Mouse (Mus musculus): Measurements from ENCODE around the gene Gprc5a. TPM values are rescaled to one million over a fixed set of nuclear protein-coding genes. Genes with fewer than 3 reads are reported as not detected.

Gene Gprc5a
- polyA plus RNA-seq, 1 experiment: 73.7 TPM

DNA sequence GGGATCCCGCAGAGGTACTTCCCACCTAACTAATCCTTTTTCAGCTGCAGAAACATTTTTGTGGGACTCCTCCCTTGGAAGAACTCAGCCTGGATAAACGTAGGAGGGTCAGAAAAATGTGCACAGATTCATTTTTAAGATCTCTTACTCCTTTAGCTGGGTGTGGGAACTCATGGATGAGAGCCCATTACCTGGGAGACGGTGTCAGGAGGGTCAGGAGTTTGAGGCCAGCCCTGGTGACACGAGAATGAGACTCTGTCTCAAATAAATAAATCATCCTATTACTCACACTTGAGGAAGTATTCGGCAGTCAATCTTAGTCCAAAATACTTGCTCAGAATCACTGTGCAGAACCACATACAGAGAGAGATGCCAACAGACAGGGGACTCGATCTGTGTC is 4.4 kb downstream of the Gprc5a start:
- WGBS: 65% methylated on average over 6 of the region's 6 CpGs
- H3K36me3 ChIP-seq (ENCODE audit: control insufficient read depth, insufficient read depth, low read length): no peaks in the 10 kb centered on the region
- H3K4me3 ChIP-seq (ENCODE audit: low read depth, low read length): no peak overlapping the region
- peaks cover 4% of the 10 kb centered on the region; the same call in 1 of the 2 replicates for H3K4me1 ChIP-seq (ENCODE audit: control insufficient read depth, insufficient read depth, insufficient read length, low read length)
- TF ChIP-seq CTCF (IDR thresholded peaks at IDR 0.05; ENCODE audit: extremely low read depth, insufficient read length, insufficient replicate concordance, low read depth, low read length): no peak
- no peak for TF ChIP-seq POLR2A (IDR thresholded peaks at IDR 0.05; ENCODE audit: low read depth, low read length)
- no peak overlapping the region for H3K27ac ChIP-seq (ENCODE audit: insufficient read depth, low read depth, low read length)
- H3K27me3 ChIP-seq (ENCODE audit: control insufficient read depth, insufficient read depth, low read length): no peaks in the 10 kb centered on the region

DNA sequence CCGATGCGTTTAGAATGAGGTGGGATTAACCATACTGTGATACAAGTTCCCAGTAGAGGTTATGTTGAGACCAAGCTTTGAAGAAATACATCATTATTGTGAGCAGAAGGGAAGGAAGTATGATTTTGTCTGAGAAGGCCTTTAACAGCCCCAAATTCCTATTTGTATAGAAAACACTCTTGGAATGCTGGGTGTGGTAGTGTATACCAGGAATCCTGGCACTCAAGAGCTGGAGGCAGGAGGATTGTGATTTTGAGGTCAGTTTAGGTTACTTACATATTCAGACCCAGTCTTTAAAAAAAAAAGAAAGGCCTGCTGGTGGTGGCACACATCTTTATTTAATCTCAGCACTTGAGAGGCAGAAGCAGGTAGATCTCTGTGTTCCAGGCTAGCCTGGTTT is 4.9 kb downstream of the Gprc5a start:
- no peak for TF ChIP-seq POLR2A (IDR thresholded peaks at IDR 0.05; ENCODE audit: low read depth, low read length)
- no peak for TF ChIP-seq CTCF (IDR thresholded peaks at IDR 0.05; ENCODE audit: extremely low read depth, insufficient read length, insufficient replicate concordance, low read depth, low read length)
- H3K27ac ChIP-seq (ENCODE audit: insufficient read depth, low read depth, low read length): no peak overlapping the region
- no peaks in the 10 kb centered on the region for H3K36me3 ChIP-seq (ENCODE audit: control insufficient read depth, insufficient read depth, low read length)
- peaks cover 2% of the 10 kb centered on the region; the same call in 1 of the 2 replicates for H3K4me1 ChIP-seq (ENCODE audit: control insufficient read depth, insufficient read depth, insufficient read length, low read length)
- no peak overlapping the region for H3K4me3 ChIP-seq (ENCODE audit: low read depth, low read length)
- H3K27me3 ChIP-seq (ENCODE audit: control insufficient read depth, insufficient read depth, low read length): no peaks in the 10 kb centered on the region
- 85% methylated on average over 2 of the region's 2 CpGs for WGBS

DNA sequence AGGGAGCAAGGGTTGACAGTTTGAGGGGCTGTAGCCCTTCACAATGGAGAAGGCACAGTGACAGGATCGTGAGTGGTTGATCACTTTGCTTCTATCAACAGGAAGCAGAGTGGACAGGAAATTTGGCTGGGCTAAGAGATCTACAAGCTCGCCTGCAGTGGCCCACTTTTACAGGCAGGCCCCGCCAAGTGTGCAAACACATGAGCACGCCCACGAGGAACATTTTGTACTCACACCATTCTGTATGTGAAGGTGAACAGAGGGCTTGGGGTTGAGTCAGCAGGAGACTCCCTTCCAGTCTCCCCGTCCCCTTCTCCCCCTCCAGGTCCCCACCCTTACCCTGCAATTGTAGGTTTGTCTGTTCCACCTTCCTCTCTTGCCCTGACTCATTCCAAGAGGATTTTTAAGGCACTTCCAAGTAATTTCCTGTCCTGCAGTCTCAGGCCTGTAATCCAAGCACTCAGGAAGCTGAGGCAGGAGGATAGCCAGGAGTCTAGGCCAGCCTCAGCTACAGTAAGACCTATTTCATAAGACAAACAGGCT is 9.0 kb downstream of the Gprc5a start:
- Histone ChIP-seq H3K27me3 (ENCODE audit: control insufficient read depth, insufficient read depth, low read length) (no peaks in the 10 kb centered on the region), H3K27ac (ENCODE audit: insufficient read depth, low read depth, low read length) (no peak overlapping the region), H3K4me3 (ENCODE audit: low read depth, low read length) (no peak overlapping the region), H3K36me3 (ENCODE audit: control insufficient read depth, insufficient read depth, low read length) (no peaks in the 10 kb centered on the region), H3K4me1 (ENCODE audit: control insufficient read depth, insufficient read depth, insufficient read length, low read length) (peaks cover 4% of the 10 kb centered on the region; the same call in 1 of the 2 replicates)
- WGBS: 40% methylated on average over 6 of the region's 6 CpGs
- TF ChIP-seq CTCF (IDR thresholded peaks at IDR 0.05; ENCODE audit: extremely low read depth, insufficient read length, insufficient replicate concordance, low read depth, low read length) (no peak), POLR2A (IDR thresholded peaks at IDR 0.05; ENCODE audit: low read depth, low read length) (no peak)

DNA sequence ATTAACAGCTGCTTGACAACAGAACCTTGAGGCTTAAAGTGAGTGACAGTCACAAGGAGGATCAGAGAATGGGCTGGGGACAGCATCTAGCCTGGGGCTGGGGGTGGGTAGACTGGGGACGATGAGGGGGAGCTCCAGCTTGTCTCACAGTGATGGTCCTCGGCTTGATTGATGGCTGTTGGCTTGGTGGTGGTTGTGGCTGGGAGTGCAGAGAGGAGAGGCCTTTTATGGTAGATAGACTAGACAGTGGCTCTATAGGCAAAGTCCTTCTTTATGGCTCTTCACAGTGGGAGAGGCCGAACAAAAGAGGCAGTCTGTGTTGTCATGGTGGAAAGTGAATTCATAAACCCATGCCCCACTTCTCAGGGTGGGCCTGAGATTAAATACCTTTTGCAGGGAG is 10.8 kb downstream of the Gprc5a start:
- 54% methylated on average over 3 of the region's 3 CpGs for whole genome bisulfite sequencing
- H3K27ac ChIP-seq (ENCODE audit: insufficient read depth, low read depth, low read length): no peak overlapping the region
- no peak overlapping the region for H3K4me3 ChIP-seq (ENCODE audit: low read depth, low read length)
- no peaks in the 10 kb centered on the region for H3K36me3 ChIP-seq (ENCODE audit: control insufficient read depth, insufficient read depth, low read length)
- H3K4me1 ChIP-seq (ENCODE audit: control insufficient read depth, insufficient read depth, insufficient read length, low read length): peaks cover 4% of the 10 kb centered on the region; the same call in 1 of the 2 replicates
- no peaks in the 10 kb centered on the region for H3K27me3 ChIP-seq (ENCODE audit: control insufficient read depth, insufficient read depth, low read length)
- TF ChIP-seq POLR2A (IDR thresholded peaks at IDR 0.05; ENCODE audit: low read depth, low read length) (no peak), CTCF (IDR thresholded peaks at IDR 0.05; ENCODE audit: extremely low read depth, insufficient read length, insufficient replicate concordance, low read depth, low read length) (no peak)

DNA sequence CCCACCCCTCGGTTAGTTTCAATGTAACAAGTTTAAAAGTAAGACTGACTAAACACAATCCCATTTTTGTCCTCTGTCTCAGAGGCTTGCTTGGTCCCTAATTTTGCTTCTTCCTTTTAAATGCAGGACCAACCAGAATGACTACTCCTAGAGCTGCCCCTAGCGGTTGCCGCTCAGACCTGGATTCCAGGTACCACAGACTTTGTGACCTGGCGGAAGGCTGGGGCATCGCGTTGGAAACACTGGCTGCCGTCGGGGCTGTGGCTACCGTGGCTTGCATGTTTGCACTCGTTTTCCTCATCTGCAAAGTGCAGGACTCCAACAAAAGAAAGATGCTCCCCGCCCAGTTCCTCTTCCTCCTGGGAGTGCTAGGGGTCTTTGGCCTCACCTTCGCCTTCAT is 13.0 kb downstream of the Gprc5a start:
- peaks cover 4% of the 10 kb centered on the region; the same call in 1 of the 2 replicates for H3K4me1 ChIP-seq (ENCODE audit: control insufficient read depth, insufficient read depth, insufficient read length, low read length)
- no peaks in the 10 kb centered on the region for H3K27me3 ChIP-seq (ENCODE audit: control insufficient read depth, insufficient read depth, low read length)
- TF ChIP-seq CTCF (IDR thresholded peaks at IDR 0.05; ENCODE audit: extremely low read depth, insufficient read length, insufficient replicate concordance, low read depth, low read length) (no peak), POLR2A (IDR thresholded peaks at IDR 0.05; ENCODE audit: low read depth, low read length) (no peak)
- H3K4me3 ChIP-seq (ENCODE audit: low read depth, low read length): no peak overlapping the region
- no peaks in the 10 kb centered on the region for H3K36me3 ChIP-seq (ENCODE audit: control insufficient read depth, insufficient read depth, low read length)
- no peak overlapping the region for H3K27ac ChIP-seq (ENCODE audit: insufficient read depth, low read depth, low read length)
- WGBS: 64% methylated on average over 12 of the region's 12 CpGs

DNA sequence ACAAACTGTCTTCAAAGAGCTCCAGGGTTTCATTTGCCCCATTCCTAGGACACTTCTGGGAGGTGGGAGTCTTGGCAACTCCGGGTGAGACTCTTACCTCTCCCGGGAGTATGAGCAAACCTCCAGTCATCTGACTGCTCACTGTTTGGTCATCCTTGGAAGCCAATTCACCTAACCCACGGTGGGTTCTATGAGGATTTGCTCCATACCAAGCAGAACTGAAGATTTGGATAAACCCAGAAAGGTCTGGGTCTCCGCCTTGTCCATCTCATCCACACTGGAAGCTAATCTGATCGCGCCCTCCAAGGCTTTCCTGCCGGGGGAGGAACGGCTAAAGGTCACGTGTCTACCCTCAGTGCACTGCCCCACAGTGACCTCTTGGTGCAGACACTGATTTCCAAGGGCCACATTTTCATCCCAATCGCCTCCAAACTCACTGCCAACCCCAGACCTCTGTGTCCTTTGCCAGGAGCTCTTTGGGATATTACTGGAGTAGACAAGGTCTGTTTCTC is 18.6 kb downstream of the Gprc5a start:
- 78% methylated on average over 10 of the region's 10 CpGs for WGBS
- Histone ChIP-seq H3K4me1 (ENCODE audit: control insufficient read depth, insufficient read depth, insufficient read length, low read length) (no peaks in the 10 kb centered on the region; the same call in 1 of the 2 replicates), H3K27me3 (ENCODE audit: control insufficient read depth, insufficient read depth, low read length) (no peaks in the 10 kb centered on the region), H3K4me3 (ENCODE audit: low read depth, low read length) (no peak overlapping the region), H3K36me3 (ENCODE audit: control insufficient read depth, insufficient read depth, low read length) (no peaks in the 10 kb centered on the region), H3K27ac (ENCODE audit: insufficient read depth, low read depth, low read length) (no peak overlapping the region)
- no peak for TF ChIP-seq POLR2A (IDR thresholded peaks at IDR 0.05; ENCODE audit: low read depth, low read length)

DNA sequence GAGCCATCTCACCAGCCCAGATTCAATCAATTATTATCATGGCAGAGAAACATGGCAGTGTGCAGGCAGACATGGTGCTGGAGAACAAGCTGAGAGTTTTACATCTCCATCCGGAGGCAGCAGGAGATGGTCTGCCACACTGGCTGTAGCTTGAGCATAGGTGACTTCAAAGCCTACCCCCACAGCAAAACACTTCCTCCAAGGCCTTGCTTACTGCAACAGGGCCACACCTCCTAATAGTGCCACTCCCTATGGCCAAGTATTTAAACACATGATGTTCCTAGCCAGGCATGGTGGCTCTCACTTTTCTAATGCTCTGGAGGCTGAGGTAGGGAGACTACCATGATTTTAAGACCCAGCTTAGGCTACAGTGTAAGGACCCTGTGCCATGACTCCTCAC is 20.3 kb downstream of the Gprc5a start:
- no peaks in the 10 kb centered on the region; the same call in 1 of the 2 replicates for H3K4me1 ChIP-seq (ENCODE audit: control insufficient read depth, insufficient read depth, insufficient read length, low read length)
- 90% methylated on average over 1 of the region's 1 CpGs for WGBS
- H3K36me3 ChIP-seq (ENCODE audit: control insufficient read depth, insufficient read depth, low read length): no peaks in the 10 kb centered on the region
- no peak overlapping the region for H3K4me3 ChIP-seq (ENCODE audit: low read depth, low read length)
- H3K27me3 ChIP-seq (ENCODE audit: control insufficient read depth, insufficient read depth, low read length): no peaks in the 10 kb centered on the region
- no peak overlapping the region for H3K27ac ChIP-seq (ENCODE audit: insufficient read depth, low read depth, low read length)
- TF ChIP-seq CTCF (IDR thresholded peaks at IDR 0.05; ENCODE audit: extremely low read depth, insufficient read length, insufficient replicate concordance, low read depth, low read length) (no peak), POLR2A (IDR thresholded peaks at IDR 0.05; ENCODE audit: low read depth, low read length) (no peak)

All from small intestine, adult 2 months (tissue).